Mouse (Mus musculus): ENCODE measurements around the gene Scarb1. TPM values are rescaled to one million over a fixed set of nuclear protein-coding genes. Genes with fewer than 3 reads are reported as not detected.

Gene Scarb1
- total RNA-seq, 2 experiments from 2014 or later, result 2,973 to 3,724 TPM

- no peak for DNase-seq (ENCODE audit: low spot score in 2 of 2)
These were observed 29.9 kb downstream of the Scarb1 start for GRCm38 (mm10) chr5:125310986-125311385.

GRCm38 (mm10) chr5:125309193-125309592, 31.7 kb downstream of the Scarb1 start:
- DNase-seq (ENCODE audit: low spot score in 2 of 2), result no peak

- no peak for DNase-seq (ENCODE audit: low spot score in 2 of 2)
These were observed 34.1 kb downstream of the Scarb1 start for GRCm38 (mm10) chr5:125306824-125307223.

- no peak for DNase-seq (ENCODE audit: low spot score in 2 of 2)
These were observed 34.5 kb downstream of the Scarb1 start for GRCm38 (mm10) chr5:125306372-125306771.

- DNase-seq (ENCODE audit: low spot score in 2 of 2), result no peak
These were observed 35.4 kb downstream of the Scarb1 start for GRCm38 (mm10) chr5:125305229-125306081.

- no peak for DNase-seq (ENCODE audit: low spot score in 2 of 2)
These were observed 36.5 kb downstream of the Scarb1 start for GRCm38 (mm10) chr5:125304245-125304856.

GRCm38 (mm10) chr5:125303055-125303454, 37.8 kb downstream of the Scarb1 start:
- DNase-seq (ENCODE audit: low spot score in 2 of 2), result no peak

- no peak for DNase-seq (ENCODE audit: low spot score in 2 of 2)
These were observed 42.7 kb downstream of the Scarb1 start for GRCm38 (mm10) chr5:125298234-125298633.

- DNase-seq (ENCODE audit: low spot score in 2 of 2), result no peak
These were observed 43.7 kb downstream of the Scarb1 start for GRCm38 (mm10) chr5:125297171-125297570.

- no peak for DNase-seq (ENCODE audit: low spot score in 2 of 2)
These were observed 47.9 kb downstream of the Scarb1 start for GRCm38 (mm10) chr5:125292951-125293350.

GRCm38 (mm10) chr5:125291895-125292294, 49.0 kb downstream of the Scarb1 start:
- DNase-seq (ENCODE audit: low spot score in 2 of 2), result no peak

- DNase-seq (ENCODE audit: low spot score in 2 of 2), result no peak
These were observed 49.5 kb downstream of the Scarb1 start for GRCm38 (mm10) chr5:125291387-125291786.

- no peak for DNase-seq (ENCODE audit: low spot score in 2 of 2)
These were observed 53.7 kb downstream of the Scarb1 start for GRCm38 (mm10) chr5:125287053-125287655.

- peak in 1 of 2 experiments; percentile 53 for DNase-seq (ENCODE audit: low spot score in 2 of 2)
These were observed 54.8 kb downstream of the Scarb1 start for GRCm38 (mm10) chr5:125286090-125286489.

- peak in 1 of 2 experiments; percentile 25 for DNase-seq (ENCODE audit: low spot score in 2 of 2)
These were observed 56.9 kb downstream of the Scarb1 start for GRCm38 (mm10) chr5:125283748-125284640.

- DNase-seq (ENCODE audit: low spot score in 2 of 2), result no peak
These were observed 61.7 kb downstream of the Scarb1 start for GRCm38 (mm10) chr5:125279216-125279615.

GRCm38 (mm10) chr5:125278314-125278713, 62.6 kb downstream of the Scarb1 start:
- DNase-seq (ENCODE audit: low spot score in 2 of 2), result peak in 1 of 2 experiments; percentile 45

- no peak for DNase-seq (ENCODE audit: low spot score in 2 of 2)
These were observed 63.6 kb downstream of the Scarb1 start for GRCm38 (mm10) chr5:125277313-125277712.

- DNase-seq (ENCODE audit: low spot score in 2 of 2), result no peak
These were observed 64.1 kb downstream of the Scarb1 start for GRCm38 (mm10) chr5:125276765-125277164.

GRCm38 (mm10) chr5:125275315-125275714, 65.6 kb downstream of the Scarb1 start:
- DNase-seq (ENCODE audit: low spot score in 2 of 2), result peak in 1 of 2 experiments; percentile 37

GRCm38 (mm10) chr5:125274773-125275172, 66.1 kb downstream of the Scarb1 start:
- DNase-seq (ENCODE audit: low spot score in 2 of 2), result peak in 1 of 2 experiments; percentile 33
